Mouse (Mus musculus): ENCODE measurements around the gene Shb. TPM values are rescaled to one million over a fixed set of nuclear protein-coding genes. Genes with fewer than 3 reads are reported as not detected.
"Not testable (repeated sequence)": the region's sequence is repeated elsewhere in the genome, so short reads cannot be mapped to it uniquely, and the experiment has no call there.

Shb gene
- polyA plus RNA-seq, 1 experiment from 2014 or later, result 5.8 TPM

- no peak for ATAC-seq (replicated peaks; ENCODE audit: insufficient number of reproducible peaks, low FRiP score, low TSS enrichment, low read depth)
- H3K9ac ChIP-seq (replicated peaks; ENCODE audit: low read length), result no peak overlapping the region
- H3K4me1 ChIP-seq (ENCODE audit: control insufficient read depth, insufficient read depth, low read length), result no peaks in the 10 kb centered on the region
- WGBS, result 89% methylated on average over 7 of the region's 7 CpGs
- H3K27ac ChIP-seq (replicated peaks; ENCODE audit: low read depth, low read length), result no peak overlapping the region
- H3K27me3 ChIP-seq (ENCODE audit: control insufficient read depth, insufficient read depth, low read length), result no peaks in the 10 kb centered on the region
- H3K4me3 ChIP-seq (ENCODE audit: low read depth, low read length), result no peak overlapping the region
- H3K4me2 ChIP-seq (ENCODE audit: low read depth, low read length), result no peak overlapping the region
- H3K36me3 ChIP-seq (replicated peaks; ENCODE audit: control insufficient read depth, insufficient read depth, low read depth, low read length), result peaks cover 4% of the 10 kb centered on the region; the same call in 1 of the 2 replicates
- DNase-seq (ENCODE audit: low spot score), result no peak
- H3K9me3 ChIP-seq (replicated peaks; ENCODE audit: control insufficient read depth, low read length), result no peaks in the 10 kb centered on the region
Measured at GRCm38 (mm10) chr4:45402878-45403498, 129.3 kb downstream of the Shb start.

- peaks cover 4% of the 10 kb centered on the region; the same call in 1 of the 2 replicates for H3K36me3 ChIP-seq (replicated peaks; ENCODE audit: control insufficient read depth, insufficient read depth, low read depth, low read length)
Measured at GRCm38 (mm10) chr4:45402281-45402680, 130.0 kb downstream of the Shb start.

GRCm38 (mm10) chr4:45399421-45400210, 132.7 kb downstream of the Shb start:
- no peak for DNase-seq (ENCODE audit: low spot score)
- Histone ChIP-seq H3K9ac (replicated peaks; ENCODE audit: low read length) (no peak overlapping the region), H3K4me2 (ENCODE audit: low read depth, low read length) (no peak overlapping the region), H3K36me3 (replicated peaks; ENCODE audit: control insufficient read depth, insufficient read depth, low read depth, low read length) (peaks cover 4% of the 10 kb centered on the region; the same call in 1 of the 2 replicates), H3K4me1 (ENCODE audit: control insufficient read depth, insufficient read depth, low read length) (no peaks in the 10 kb centered on the region), H3K27ac (replicated peaks; ENCODE audit: low read depth, low read length) (no peak overlapping the region), H3K9me3 (replicated peaks; ENCODE audit: control insufficient read depth, low read length) (no peaks in the 10 kb centered on the region), H3K27me3 (ENCODE audit: control insufficient read depth, insufficient read depth, low read length) (no peaks in the 10 kb centered on the region), H3K4me3 (ENCODE audit: low read depth, low read length) (no peak overlapping the region)
- WGBS, result 96% methylated on average over 45 of the region's 45 CpGs
- ATAC-seq (replicated peaks; ENCODE audit: insufficient number of reproducible peaks, low FRiP score, low TSS enrichment, low read depth), result no peak

More at GRCm38 (mm10) chr4:45402281-45402680, 130.0 kb downstream of the Shb start:
- no peaks in the 10 kb centered on the region for H3K4me1 ChIP-seq (ENCODE audit: control insufficient read depth, insufficient read depth, low read length)
- H3K27ac ChIP-seq (replicated peaks; ENCODE audit: low read depth, low read length), result no peak overlapping the region
- no peaks in the 10 kb centered on the region for H3K9me3 ChIP-seq (replicated peaks; ENCODE audit: control insufficient read depth, low read length)
- no peak overlapping the region for H3K4me2 ChIP-seq (ENCODE audit: low read depth, low read length)
- ATAC-seq (replicated peaks; ENCODE audit: insufficient number of reproducible peaks, low FRiP score, low TSS enrichment, low read depth) (no peak), DNase-seq (ENCODE audit: low spot score) (no peak)
- H3K4me3 ChIP-seq (ENCODE audit: low read depth, low read length), result no peak overlapping the region
- H3K9ac ChIP-seq (replicated peaks; ENCODE audit: low read length), result no peak overlapping the region
- no peaks in the 10 kb centered on the region for H3K27me3 ChIP-seq (ENCODE audit: control insufficient read depth, insufficient read depth, low read length)
- 96% methylated on average over 4 of the region's 4 CpGs for WGBS

- not testable (repeated sequence) for H3K9me3 ChIP-seq (replicated peaks; ENCODE audit: control insufficient read depth, low read length); H3K4me1 ChIP-seq (ENCODE audit: control insufficient read depth, insufficient read depth, low read length); DNase-seq (ENCODE audit: low spot score); H3K4me2 ChIP-seq (ENCODE audit: low read depth, low read length); H3K4me3 ChIP-seq (ENCODE audit: low read depth, low read length); H3K27ac ChIP-seq (replicated peaks; ENCODE audit: low read depth, low read length); H3K9ac ChIP-seq (replicated peaks; ENCODE audit: low read length); H3K36me3 ChIP-seq (replicated peaks; ENCODE audit: control insufficient read depth, insufficient read depth, low read depth, low read length); ATAC-seq (replicated peaks; ENCODE audit: insufficient number of reproducible peaks, low FRiP score, low TSS enrichment, low read depth); H3K27me3 ChIP-seq (ENCODE audit: control insufficient read depth, insufficient read depth, low read length)
- WGBS, result 90% methylated on average over 5 of the region's 5 CpGs
Measured at GRCm38 (mm10) chr4:45398315-45398714, 134.0 kb downstream of the Shb start.

GRCm38 (mm10) chr4:45396211-45396610, 136.1 kb downstream of the Shb start:
- H3K4me1 ChIP-seq (ENCODE audit: control insufficient read depth, insufficient read depth, low read length); H3K27me3 ChIP-seq (ENCODE audit: control insufficient read depth, insufficient read depth, low read length); H3K4me2 ChIP-seq (ENCODE audit: low read depth, low read length); H3K36me3 ChIP-seq (replicated peaks; ENCODE audit: control insufficient read depth, insufficient read depth, low read depth, low read length); H3K9me3 ChIP-seq (replicated peaks; ENCODE audit: control insufficient read depth, low read length); H3K4me3 ChIP-seq (ENCODE audit: low read depth, low read length); H3K9ac ChIP-seq (replicated peaks; ENCODE audit: low read length); H3K27ac ChIP-seq (replicated peaks; ENCODE audit: low read depth, low read length); ATAC-seq (replicated peaks; ENCODE audit: insufficient number of reproducible peaks, low FRiP score, low TSS enrichment, low read depth); DNase-seq (ENCODE audit: low spot score): not testable (repeated sequence)
- WGBS, result 95% methylated on average over 5 of the region's 6 CpGs

GRCm38 (mm10) chr4:45393658-45394057, 138.6 kb downstream of the Shb start:
- DNase-seq (ENCODE audit: low spot score) (no peak), ATAC-seq (replicated peaks; ENCODE audit: insufficient number of reproducible peaks, low FRiP score, low TSS enrichment, low read depth) (no peak)
- Histone ChIP-seq H3K9me3 (replicated peaks; ENCODE audit: control insufficient read depth, low read length) (no peaks in the 10 kb centered on the region), H3K4me3 (ENCODE audit: low read depth, low read length) (no peak overlapping the region), H3K27me3 (ENCODE audit: control insufficient read depth, insufficient read depth, low read length) (no peaks in the 10 kb centered on the region), H3K27ac (replicated peaks; ENCODE audit: low read depth, low read length) (no peak overlapping the region), H3K4me1 (ENCODE audit: control insufficient read depth, insufficient read depth, low read length) (no peaks in the 10 kb centered on the region), H3K36me3 (replicated peaks; ENCODE audit: control insufficient read depth, insufficient read depth, low read depth, low read length) (no peaks in the 10 kb centered on the region; the same call in 1 of the 2 replicates), H3K4me2 (ENCODE audit: low read depth, low read length) (no peak overlapping the region), H3K9ac (replicated peaks; ENCODE audit: low read length) (no peak overlapping the region)
- 90% methylated on average over 5 of the region's 5 CpGs for WGBS

- DNase-seq (ENCODE audit: low spot score), result no peak
- Histone ChIP-seq H3K27me3 (ENCODE audit: control insufficient read depth, insufficient read depth, low read length) (no peaks in the 10 kb centered on the region), H3K4me3 (ENCODE audit: low read depth, low read length) (no peak overlapping the region), H3K9ac (replicated peaks; ENCODE audit: low read length) (no peak overlapping the region), H3K9me3 (replicated peaks; ENCODE audit: control insufficient read depth, low read length) (no peaks in the 10 kb centered on the region), H3K4me1 (ENCODE audit: control insufficient read depth, insufficient read depth, low read length) (no peaks in the 10 kb centered on the region), H3K36me3 (replicated peaks; ENCODE audit: control insufficient read depth, insufficient read depth, low read depth, low read length) (no peaks in the 10 kb centered on the region; the same call in 1 of the 2 replicates), H3K4me2 (ENCODE audit: low read depth, low read length) (no peak overlapping the region), H3K27ac (replicated peaks; ENCODE audit: low read depth, low read length) (no peak overlapping the region)
- WGBS, result 82% methylated on average over 8 of the region's 8 CpGs
- ATAC-seq (replicated peaks; ENCODE audit: insufficient number of reproducible peaks, low FRiP score, low TSS enrichment, low read depth), result no peak
Measured at GRCm38 (mm10) chr4:45392994-45393393, 139.3 kb downstream of the Shb start.

GRCm38 (mm10) chr4:45392572-45392971, 139.7 kb downstream of the Shb start:
- Histone ChIP-seq H3K27ac (replicated peaks; ENCODE audit: low read depth, low read length) (no peak overlapping the region), H3K9me3 (replicated peaks; ENCODE audit: control insufficient read depth, low read length) (no peaks in the 10 kb centered on the region), H3K4me3 (ENCODE audit: low read depth, low read length) (no peak overlapping the region), H3K4me2 (ENCODE audit: low read depth, low read length) (no peak overlapping the region), H3K36me3 (replicated peaks; ENCODE audit: control insufficient read depth, insufficient read depth, low read depth, low read length) (no peaks in the 10 kb centered on the region), H3K27me3 (ENCODE audit: control insufficient read depth, insufficient read depth, low read length) (no peaks in the 10 kb centered on the region), H3K9ac (replicated peaks; ENCODE audit: low read length) (no peak overlapping the region), H3K4me1 (ENCODE audit: control insufficient read depth, insufficient read depth, low read length) (no peaks in the 10 kb centered on the region)
- ATAC-seq (replicated peaks; ENCODE audit: insufficient number of reproducible peaks, low FRiP score, low TSS enrichment, low read depth) (no peak), DNase-seq (ENCODE audit: low spot score) (no peak)
- WGBS, result 67% methylated on average over 11 of the region's 11 CpGs
